Mouse (Mus musculus): ENCODE results near the gene Chga. TPM values are rescaled to one million over a fixed set of nuclear protein-coding genes. Genes with fewer than 3 reads are reported as not detected.

Chga gene
- polyA plus RNA-seq, 1 experiment from 2014 or later, result 5.2 TPM

DNA sequence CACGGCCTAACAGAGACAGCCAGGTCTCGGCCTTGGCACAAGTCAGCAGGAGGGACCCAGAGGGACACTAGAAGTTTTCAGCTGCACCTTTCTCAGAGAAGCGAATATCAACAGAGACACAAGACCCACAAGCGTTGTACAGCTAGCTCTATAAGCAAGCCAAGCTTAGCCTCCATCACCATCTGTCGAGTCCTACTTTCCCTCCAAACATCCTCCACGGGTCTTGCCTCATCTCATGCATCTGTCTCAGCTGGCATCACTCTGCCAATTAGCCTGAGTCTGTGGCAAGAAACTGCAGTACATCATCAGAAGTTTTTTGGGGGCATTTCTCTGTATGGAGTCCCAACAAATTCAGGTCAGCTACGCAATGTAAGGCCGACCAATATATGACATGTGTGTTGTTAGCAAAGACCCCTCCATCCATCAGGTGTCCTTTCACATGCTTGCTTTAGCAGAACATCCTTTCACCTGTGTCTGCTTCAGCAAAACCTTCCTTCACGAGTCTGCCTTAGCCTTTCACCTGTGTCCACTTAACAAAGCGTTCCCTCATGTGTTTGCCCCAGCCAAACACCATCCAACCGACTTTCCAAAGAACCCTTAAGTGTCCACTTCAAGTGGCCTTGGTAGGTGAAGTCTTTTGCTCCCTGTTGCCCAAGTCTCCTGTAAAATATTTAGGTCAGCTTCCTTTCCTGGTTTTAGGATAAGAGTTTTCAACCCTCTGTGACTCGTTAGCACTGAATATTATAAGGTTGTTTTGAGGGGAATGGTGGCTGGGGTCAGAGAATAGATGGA is 34.6 kb upstream of the Chga start:
- H3K27me3 ChIP-seq (ENCODE audit: control insufficient read depth, insufficient read depth, low read length), result no peaks in the 10 kb centered on the region
- peaks cover 13% of the 10 kb centered on the region; the same call in 1 of the 2 replicates for H3K4me1 ChIP-seq (ENCODE audit: control insufficient read depth, insufficient read depth, low read length)
- H3K9me3 ChIP-seq (ENCODE audit: control insufficient read depth, low read depth, low read length), result no peaks in the 10 kb centered on the region
- no peak overlapping the region for H3K27ac ChIP-seq (ENCODE audit: low read length)
- 87% methylated on average over 12 of the region's 12 CpGs for WGBS
- no peak for ATAC-seq (ENCODE audit: insufficient number of reproducible peaks, insufficient read depth, low FRiP score, low read depth)
- no peaks in the 10 kb centered on the region for H3K36me3 ChIP-seq (ENCODE audit: control insufficient read depth, insufficient read depth, low read length)
- H3K9ac ChIP-seq (replicated peaks; ENCODE audit: low read depth, low read length), result no peak overlapping the region
- no peak overlapping the region for H3K4me3 ChIP-seq (ENCODE audit: low read depth, low read length)
- H3K4me2 ChIP-seq (replicated peaks; ENCODE audit: low read depth, low read length), result no peak overlapping the region

- H3K9me3 ChIP-seq (ENCODE audit: control insufficient read depth, low read depth, low read length), result no peaks in the 10 kb centered on the region
- H3K4me2 ChIP-seq (replicated peaks; ENCODE audit: low read depth, low read length), result no peak overlapping the region
- peak overlapping the region; percentile 63; the same call in 1 of the 2 replicates for H3K27ac ChIP-seq (ENCODE audit: low read length)
- H3K4me1 ChIP-seq (ENCODE audit: control insufficient read depth, insufficient read depth, low read length), result peaks cover 13% of the 10 kb centered on the region; the same call in 1 of the 2 replicates
- H3K4me3 ChIP-seq (ENCODE audit: low read depth, low read length), result no peak overlapping the region
- no peaks in the 10 kb centered on the region for H3K27me3 ChIP-seq (ENCODE audit: control insufficient read depth, insufficient read depth, low read length)
- H3K9ac ChIP-seq (replicated peaks; ENCODE audit: low read depth, low read length), result no peak overlapping the region
- 12% methylated on average over 13 of the region's 13 CpGs for WGBS
- ATAC-seq (ENCODE audit: insufficient number of reproducible peaks, insufficient read depth, low FRiP score, low read depth), result peak; percentile 78
- no peaks in the 10 kb centered on the region for H3K36me3 ChIP-seq (ENCODE audit: control insufficient read depth, insufficient read depth, low read length)
Observed at GRCm38 (mm10) chr12:102521777-102522319, 32.9 kb upstream of the Chga start.

DNA sequence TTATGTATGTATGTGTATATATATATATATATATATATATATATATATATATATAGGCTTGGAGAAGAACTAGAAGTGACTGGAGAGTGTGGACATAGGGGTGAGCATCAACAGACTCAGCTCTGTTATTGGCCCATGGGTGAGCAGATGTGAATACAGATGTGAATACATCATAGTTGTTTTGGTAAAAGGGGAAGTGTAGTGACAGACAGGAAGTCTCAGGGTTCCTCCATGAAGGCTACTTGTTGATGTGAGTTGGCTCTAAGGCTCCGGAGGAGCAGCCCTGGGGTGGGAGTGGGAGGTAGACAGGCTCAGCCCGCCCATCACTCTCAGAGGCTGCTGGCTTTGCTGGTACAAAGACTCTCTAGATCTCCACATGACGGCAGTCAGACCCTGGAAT is 30.6 kb upstream of the Chga start:
- no peak overlapping the region for H3K4me3 ChIP-seq (ENCODE audit: low read depth, low read length)
- 57% methylated on average over 3 of the region's 3 CpGs for WGBS
- H3K27me3 ChIP-seq (ENCODE audit: control insufficient read depth, insufficient read depth, low read length), result no peaks in the 10 kb centered on the region
- H3K4me1 ChIP-seq (ENCODE audit: control insufficient read depth, insufficient read depth, low read length), result peaks cover 13% of the 10 kb centered on the region; the same call in 1 of the 2 replicates
- no peak overlapping the region for H3K27ac ChIP-seq (ENCODE audit: low read length)
- H3K4me2 ChIP-seq (replicated peaks; ENCODE audit: low read depth, low read length), result no peak overlapping the region
- no peak for ATAC-seq (ENCODE audit: insufficient number of reproducible peaks, insufficient read depth, low FRiP score, low read depth)
- H3K9ac ChIP-seq (replicated peaks; ENCODE audit: low read depth, low read length), result no peak overlapping the region
- H3K36me3 ChIP-seq (ENCODE audit: control insufficient read depth, insufficient read depth, low read length), result no peaks in the 10 kb centered on the region
- H3K9me3 ChIP-seq (ENCODE audit: control insufficient read depth, low read depth, low read length), result no peaks in the 10 kb centered on the region

DNA sequence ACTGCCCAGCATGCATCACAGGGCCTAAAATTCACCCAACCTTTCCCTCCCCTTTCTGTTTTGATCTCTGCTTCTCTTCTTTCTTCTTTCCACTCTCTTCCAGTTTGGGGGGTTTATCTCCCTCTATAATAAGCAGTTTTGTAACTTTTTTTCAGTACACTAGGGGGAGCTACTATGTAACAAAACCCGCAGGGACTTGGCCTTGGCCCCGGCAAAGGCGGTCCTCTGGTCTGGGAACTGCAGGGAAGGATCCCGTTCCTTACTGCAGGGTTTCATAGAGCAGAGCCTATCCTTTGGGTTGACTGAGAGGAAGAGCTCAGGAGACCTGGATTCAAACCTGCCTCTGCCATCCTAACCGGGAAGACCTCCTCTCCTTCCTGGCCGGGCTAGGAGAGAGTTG is 30.0 kb upstream of the Chga start:
- 19% methylated on average over 6 of the region's 6 CpGs for WGBS

GRCm38 (mm10) chr12:102527989-102528388 is 26.8 kb upstream of the Chga start:
- WGBS, result 70% methylated on average over 5 of the region's 5 CpGs

More for the DNA sequence above, 30.0 kb upstream of the Chga start:
- ATAC-seq (ENCODE audit: insufficient number of reproducible peaks, insufficient read depth, low FRiP score, low read depth), result no peak
- Histone ChIP-seq H3K4me1 (ENCODE audit: control insufficient read depth, insufficient read depth, low read length) (peaks cover 13% of the 10 kb centered on the region; the same call in 1 of the 2 replicates), H3K9me3 (ENCODE audit: control insufficient read depth, low read depth, low read length) (no peaks in the 10 kb centered on the region), H3K27me3 (ENCODE audit: control insufficient read depth, insufficient read depth, low read length) (no peaks in the 10 kb centered on the region), H3K4me2 (replicated peaks; ENCODE audit: low read depth, low read length) (no peak overlapping the region), H3K36me3 (ENCODE audit: control insufficient read depth, insufficient read depth, low read length) (no peaks in the 10 kb centered on the region), H3K9ac (replicated peaks; ENCODE audit: low read depth, low read length) (no peak overlapping the region), H3K27ac (ENCODE audit: low read length) (no peak overlapping the region), H3K4me3 (ENCODE audit: low read depth, low read length) (no peak overlapping the region)

GRCm38 (mm10) chr12:102535796-102536195 is 19.0 kb upstream of the Chga start:
- ATAC-seq (ENCODE audit: insufficient number of reproducible peaks, insufficient read depth, low FRiP score, low read depth), result no peak
- no peak overlapping the region for H3K27ac ChIP-seq (ENCODE audit: low read length)

More at GRCm38 (mm10) chr12:102527989-102528388, 26.8 kb upstream of the Chga start:
- no peak for ATAC-seq (ENCODE audit: insufficient number of reproducible peaks, insufficient read depth, low FRiP score, low read depth)
- no peaks in the 10 kb centered on the region for H3K27me3 ChIP-seq (ENCODE audit: control insufficient read depth, insufficient read depth, low read length)
- H3K9ac ChIP-seq (replicated peaks; ENCODE audit: low read depth, low read length), result no peak overlapping the region
- no peak overlapping the region for H3K27ac ChIP-seq (ENCODE audit: low read length)
- H3K4me1 ChIP-seq (ENCODE audit: control insufficient read depth, insufficient read depth, low read length), result 0 out of 2 replicates have a peak, but pooled peaks cover 3% of the 10 kb centered on the region
- no peaks in the 10 kb centered on the region for H3K36me3 ChIP-seq (ENCODE audit: control insufficient read depth, insufficient read depth, low read length)
- H3K4me2 ChIP-seq (replicated peaks; ENCODE audit: low read depth, low read length), result no peak overlapping the region
- no peak overlapping the region for H3K4me3 ChIP-seq (ENCODE audit: low read depth, low read length)
- H3K9me3 ChIP-seq (ENCODE audit: control insufficient read depth, low read depth, low read length), result no peaks in the 10 kb centered on the region

DNA sequence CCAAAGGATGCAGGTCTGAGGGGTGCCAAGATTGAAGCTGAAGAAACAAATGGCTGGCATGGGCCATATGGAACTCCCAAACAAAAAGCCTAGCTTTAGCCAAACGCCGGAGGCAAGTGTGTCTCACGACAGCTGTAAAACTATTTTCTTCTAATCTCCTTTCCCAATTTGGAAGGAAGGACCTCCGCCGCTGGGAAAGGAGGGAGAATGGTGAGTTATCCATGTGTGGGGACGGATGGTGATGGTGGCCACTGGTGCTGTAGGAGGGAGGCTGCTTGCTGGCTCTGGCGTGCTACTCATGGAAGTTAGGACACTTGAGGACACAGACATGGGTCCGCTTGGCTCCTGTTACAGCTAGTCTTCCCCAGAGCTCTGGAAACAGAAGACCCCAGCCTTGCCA is 14.5 kb upstream of the Chga start:
- no peak for ATAC-seq (ENCODE audit: insufficient number of reproducible peaks, insufficient read depth, low FRiP score, low read depth)
- no peak overlapping the region for H3K4me2 ChIP-seq (replicated peaks; ENCODE audit: low read depth, low read length)
- H3K27ac ChIP-seq (ENCODE audit: low read length), result no peak overlapping the region
- H3K9ac ChIP-seq (replicated peaks; ENCODE audit: low read depth, low read length), result no peak overlapping the region
- no peaks in the 10 kb centered on the region for H3K36me3 ChIP-seq (ENCODE audit: control insufficient read depth, insufficient read depth, low read length)
- no peaks in the 10 kb centered on the region for H3K4me1 ChIP-seq (ENCODE audit: control insufficient read depth, insufficient read depth, low read length)
- 59% methylated on average over 8 of the region's 8 CpGs for WGBS
- H3K27me3 ChIP-seq (ENCODE audit: control insufficient read depth, insufficient read depth, low read length), result no peaks in the 10 kb centered on the region
- no peaks in the 10 kb centered on the region for H3K9me3 ChIP-seq (ENCODE audit: control insufficient read depth, low read depth, low read length)
- no peak overlapping the region for H3K4me3 ChIP-seq (ENCODE audit: low read depth, low read length)

More at GRCm38 (mm10) chr12:102535796-102536195, 19.0 kb upstream of the Chga start:
- Histone ChIP-seq H3K36me3 (ENCODE audit: control insufficient read depth, insufficient read depth, low read length) (no peaks in the 10 kb centered on the region), H3K9ac (replicated peaks; ENCODE audit: low read depth, low read length) (no peak overlapping the region), H3K27me3 (ENCODE audit: control insufficient read depth, insufficient read depth, low read length) (no peaks in the 10 kb centered on the region), H3K4me3 (ENCODE audit: low read depth, low read length) (no peak overlapping the region), H3K4me1 (ENCODE audit: control insufficient read depth, insufficient read depth, low read length) (no peaks in the 10 kb centered on the region), H3K9me3 (ENCODE audit: control insufficient read depth, low read depth, low read length) (no peaks in the 10 kb centered on the region), H3K4me2 (replicated peaks; ENCODE audit: low read depth, low read length) (no peak overlapping the region)
- WGBS, result 47% methylated on average over 1 of the region's 1 CpGs

GRCm38 (mm10) chr12:102541168-102541567 is 13.6 kb upstream of the Chga start:
- Histone ChIP-seq H3K27ac (ENCODE audit: low read length) (no peak overlapping the region), H3K4me1 (ENCODE audit: control insufficient read depth, insufficient read depth, low read length) (no peaks in the 10 kb centered on the region), H3K27me3 (ENCODE audit: control insufficient read depth, insufficient read depth, low read length) (no peaks in the 10 kb centered on the region), H3K4me3 (ENCODE audit: low read depth, low read length) (no peak overlapping the region), H3K9me3 (ENCODE audit: control insufficient read depth, low read depth, low read length) (no peaks in the 10 kb centered on the region), H3K36me3 (ENCODE audit: control insufficient read depth, insufficient read depth, low read length) (no peaks in the 10 kb centered on the region), H3K9ac (replicated peaks; ENCODE audit: low read depth, low read length) (no peak overlapping the region), H3K4me2 (replicated peaks; ENCODE audit: low read depth, low read length) (no peak overlapping the region)
- ATAC-seq (ENCODE audit: insufficient number of reproducible peaks, insufficient read depth, low FRiP score, low read depth), result no peak
- WGBS, result 94% methylated on average over 7 of the region's 7 CpGs

Measured in stomach, embryonic 14.5 days (tissue).